Mouse (Mus musculus) megakaryocyte, embryonic 14.5 days (primary cell): ENCODE data around the gene Dctn3.

Source experiments
- FLI1 ChIP-seq: IDR thresholded peaks from 2 replicates; pipeline ENCODE4 v1.6.1; 2012; ENCODE audit warnings: low read length, inconsistent platforms, mixed read lengths
- GATA1 ChIP-seq: IDR thresholded peaks from 3 replicates; pipeline ENCODE4 v1.6.1; 2012; ENCODE audit warnings: mixed read lengths, low read length, inconsistent platforms, borderline replicate concordance

GRCm38 (mm10) chr4:41726826-41727621 lies 4.1 kb upstream of the Dctn3 start:
- TF ChIP-seq GATA1 (no peak), FLI1 (no peak)
